Mouse (Mus musculus) stomach, postnatal 0 days (tissue): ENCODE results near the gene Ttyh2. TPM values are rescaled to one million over a fixed set of nuclear protein-coding genes. Genes with fewer than 3 reads are reported as not detected.
"Not testable (repeated sequence)": the region's sequence is repeated elsewhere in the genome, so short reads cannot be mapped to it uniquely, and the experiment has no call there.

Experiments used
- ATAC-seq: fragments of 200-750 bp; cut with Nextera tagmentation; 2 replicates; pipeline ENCODE4 v1.8.0; 2017; ENCODE audit not compliant: low FRiP score, low TSS enrichment
- DNase-seq: peaks from one replicate; pipeline ENCODE4 v3.0.0-alpha.2; 2016; ENCODE audit warnings: low spot score
- H3K27ac ChIP-seq: fragments of 300-500 bp; sonication (generic); replicated peaks from 2 replicates; pipeline ENCODE4 v1.5.1; 2014; ENCODE audit warnings: mild to moderate bottlenecking, control low read depth
- H3K27me3 ChIP-seq: fragments of 300-500 bp; sonication (generic); 2 replicates; pipeline ENCODE4 v1.6.1; 2014; ENCODE audit warnings: low read length; ENCODE audit not compliant: control insufficient read depth, insufficient read depth
- H3K36me3 ChIP-seq: fragments of 300-500 bp; sonication (generic); 2 replicates; pipeline ENCODE4 v1.6.1; 2014; ENCODE audit warnings: low read length, mixed read lengths; ENCODE audit not compliant: control insufficient read depth, insufficient read depth
- H3K4me1 ChIP-seq: fragments of 300-500 bp; sonication (generic); replicated peaks from 2 replicates; pipeline ENCODE4 v1.6.1; 2014; ENCODE audit warnings: antibody characterized with exemption; ENCODE audit not compliant: control insufficient read depth, insufficient read depth
- H3K4me2 ChIP-seq: fragments of 300-500 bp; sonication (generic); replicated peaks from 2 replicates; pipeline ENCODE4 v1.6.1; 2014; ENCODE audit warnings: low read depth, mild to moderate bottlenecking, control low read depth, moderate library complexity
- H3K4me3 ChIP-seq: fragments of 300-500 bp; sonication (generic); 2 replicates; pipeline ENCODE4 v1.5.1; 2014; ENCODE audit warnings: low read depth, low read length, control low read depth
- H3K9ac ChIP-seq: fragments of 300-500 bp; sonication (generic); 2 replicates; pipeline ENCODE4 v1.6.1; 2014; ENCODE audit warnings: mild to moderate bottlenecking, low read length, control low read depth, mixed read lengths
- H3K9me3 ChIP-seq: fragments of 300-500 bp; sonication (generic); 2 replicates; pipeline ENCODE4 v1.6.1; 2016; ENCODE audit warnings: low read length; ENCODE audit not compliant: control insufficient read depth
- CTCF ChIP-seq: IDR thresholded peaks from 2 replicates; pipeline ENCODE4 v1.5.1; 2016; ENCODE audit warnings: antibody characterized with exemption, low read depth, mild to moderate bottlenecking, moderate library complexity
- EP300 ChIP-seq: optimal IDR thresholded peaks from 2 replicates; pipeline ENCODE3; 2016; ENCODE audit warnings: antibody characterized with exemption
- WGBS: fragments of 180-500 bp; shearing (Covaris S2); extraction: QIAGEN DNeasy Blood & Tissue Kit; methylation state at CpG from one replicate; pipeline ENCODE4 v1.1.7; 2014; 5-methylcytosine and 5-hydroxymethylcytosine counted together
- polyA plus RNA-seq: library from polyadenylated mRNA; unstranded; fragments of >200 nt; fragmentation: Nextera tagmentation; extraction: Ambion mirVana; gene quantifications from 2 replicates; pipeline ENCODE4 v1.2.1, GENCODE M21; 2015

Ttyh2 gene
- polyA plus RNA-seq, 1 experiment from 2014 or later, result 12.5 TPM

DNA sequence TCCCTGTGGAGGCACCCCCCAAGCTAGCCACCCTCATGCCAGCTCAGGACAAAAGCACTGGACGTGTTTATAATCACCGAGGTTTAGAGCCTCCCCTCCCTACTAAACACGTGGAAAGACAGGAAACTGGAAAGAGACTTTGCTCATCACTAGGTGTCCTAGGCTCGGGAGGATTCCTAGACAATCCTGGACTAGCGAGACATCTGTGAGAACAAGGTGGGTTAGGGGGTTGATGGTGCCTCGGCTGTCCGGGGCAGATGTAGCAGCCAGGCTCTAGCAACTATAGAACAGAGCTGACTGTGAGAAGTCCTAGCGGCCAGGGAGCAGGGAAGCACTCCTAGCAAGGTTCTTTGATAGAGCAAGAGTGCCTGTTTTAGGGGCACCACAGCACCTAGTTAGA lies 1.1 kb upstream of the Ttyh2 start:
- WGBS, result 59% methylated on average over 8 of the region's 8 CpGs

GRCm38 (mm10) chr11:114674796-114675195 lies 435 bp upstream of the Ttyh2 start:
- H3K9me3 ChIP-seq, ATAC-seq, H3K9ac ChIP-seq, H3K4me3 ChIP-seq, H3K27me3 ChIP-seq, H3K4me1 ChIP-seq, DNase-seq, H3K27ac ChIP-seq: not testable (repeated sequence)
- whole genome bisulfite sequencing, result 100% methylated on average over 1 of the region's 3 CpGs
- peak overlapping the region; percentile 96; the same call in 1 of the 2 replicates for H3K4me2 ChIP-seq
- peaks cover 25% of the 10 kb centered on the region for H3K36me3 ChIP-seq

More for the DNA sequence above, 1.1 kb upstream of the Ttyh2 start:
- Histone ChIP-seq H3K27me3 (no peaks in the 10 kb centered on the region), H3K4me2 (no peak overlapping the region), H3K36me3 (peaks cover 25% of the 10 kb centered on the region), H3K9me3 (no peaks in the 10 kb centered on the region), H3K9ac (no peak overlapping the region), H3K4me3 (no peak overlapping the region), H3K4me1 (peaks cover 8% of the 10 kb centered on the region; the same call in 1 of the 2 replicates), H3K27ac (no peak overlapping the region)
- DNase-seq, result no peak
- TF ChIP-seq CTCF (no peak), EP300 (no peak)
- ATAC-seq, result no peak

DNA sequence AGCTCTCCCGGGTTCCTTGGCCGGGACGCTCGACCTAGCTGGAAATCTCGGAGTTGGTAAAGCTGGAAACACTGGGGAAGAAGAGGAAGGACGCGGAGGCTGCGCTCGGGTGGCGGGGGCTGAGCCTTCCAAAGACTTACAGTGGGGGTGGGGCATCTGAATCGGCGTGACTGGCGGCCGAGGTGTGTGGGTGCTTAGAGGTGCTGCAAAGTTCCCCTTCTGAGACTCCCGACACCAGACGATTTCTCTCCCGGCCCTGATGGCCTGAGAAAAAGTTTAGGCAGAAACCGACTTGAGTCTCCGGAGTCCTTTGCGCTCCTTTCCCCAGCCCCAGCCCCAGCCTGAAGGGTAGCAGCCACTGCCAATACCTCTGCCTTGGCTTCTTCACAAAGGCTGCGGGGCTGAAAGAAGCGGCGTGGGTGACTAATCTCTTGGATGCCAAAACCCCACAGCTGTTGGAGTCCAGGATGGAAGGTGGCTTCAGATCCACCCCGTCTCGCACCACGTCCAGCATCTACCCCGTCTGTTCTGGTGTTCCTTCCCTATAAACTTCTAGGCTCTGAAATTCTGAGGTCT lies 683 bp downstream of the Ttyh2 start:
- no peaks in the 10 kb centered on the region for H3K9me3 ChIP-seq
- peaks cover 3% of the 10 kb centered on the region; the same call in 1 of the 2 replicates for H3K4me1 ChIP-seq
- DNase-seq (peak; percentile 45), ATAC-seq (no peak)
- peak overlapping the region; percentile 96 for H3K4me2 ChIP-seq
- H3K9ac ChIP-seq, result peak overlapping the region; percentile 74
- peaks cover 23% of the 10 kb centered on the region for H3K36me3 ChIP-seq
- TF ChIP-seq EP300, result no peak
- no peak for TF ChIP-seq CTCF
- peak overlapping the region; percentile 71 for H3K27ac ChIP-seq
- 1% methylated on average over 27 of the region's 27 CpGs for WGBS
- no peaks in the 10 kb centered on the region for H3K27me3 ChIP-seq
- peak overlapping the region; percentile 61 for H3K4me3 ChIP-seq

- 23% methylated on average over 14 of the region's 14 CpGs for WGBS
- Histone ChIP-seq H3K4me1 (peaks cover 3% of the 10 kb centered on the region; the same call in 1 of the 2 replicates), H3K9me3 (no peaks in the 10 kb centered on the region), H3K27me3 (no peaks in the 10 kb centered on the region), H3K36me3 (peaks cover 18% of the 10 kb centered on the region; the same call in 1 of the 2 replicates), H3K4me3 (peak overlapping the region; percentile 61), H3K27ac (peak overlapping the region; percentile 71; the same call in 1 of the 2 replicates), H3K9ac (peak overlapping the region; percentile 74), H3K4me2 (peak overlapping the region; percentile 96)
- DNase-seq, result peak; percentile 75
- peak; percentile 67 for ATAC-seq
- no peak for TF ChIP-seq EP300
- TF ChIP-seq CTCF, result no peak
Measured at GRCm38 (mm10) chr11:114676431-114676830, 1.2 kb downstream of the Ttyh2 start.

- WGBS, result 48% methylated on average over 6 of the region's 9 CpGs
- Histone ChIP-seq H3K27ac (no peak overlapping the region), H3K4me2 (peak overlapping the region; percentile 96), H3K4me3 (peak overlapping the region; percentile 61), H3K27me3 (no peaks in the 10 kb centered on the region), H3K4me1 (peaks cover 3% of the 10 kb centered on the region; the same call in 1 of the 2 replicates), H3K9me3 (no peaks in the 10 kb centered on the region), H3K36me3 (peaks cover 14% of the 10 kb centered on the region; the same call in 1 of the 2 replicates), H3K9ac (peak overlapping the region; percentile 74)
- TF ChIP-seq CTCF (no peak), EP300 (no peak)
- no peak for ATAC-seq
- no peak for DNase-seq
Measured at GRCm38 (mm10) chr11:114676896-114677530, 1.8 kb downstream of the Ttyh2 start.

GRCm38 (mm10) chr11:114679582-114679981 lies 4.4 kb downstream of the Ttyh2 start:
- no peaks in the 10 kb centered on the region for H3K27me3 ChIP-seq
- H3K9me3 ChIP-seq, result no peaks in the 10 kb centered on the region
- no peak overlapping the region for H3K4me3 ChIP-seq
- H3K9ac ChIP-seq, result no peak overlapping the region
- H3K4me1 ChIP-seq, result peaks cover 3% of the 10 kb centered on the region; the same call in 1 of the 2 replicates
- 0 out of 2 replicates have a peak overlapping the region, but pooled peaks have one; percentile 2 for H3K27ac ChIP-seq
- DNase-seq (no peak), ATAC-seq (no peak)
- 55% methylated on average over 8 of the region's 8 CpGs for WGBS
- H3K36me3 ChIP-seq, result no peaks in the 10 kb centered on the region
- no peak for TF ChIP-seq EP300
- no peak for TF ChIP-seq CTCF
- no peak overlapping the region for H3K4me2 ChIP-seq
